Mouse (Mus musculus) forebrain, embryonic 12.5 days (tissue): ENCODE measurements at regions not wholly inside any gene's neighbourhood (a gene's known extent, or its start where the extent isn't known, plus 50 kb on each side); places are given as distances from the start of the nearest gene placed in this dataset.
A peak's percentile ranks its signal among the peaks of the same experiment; 100 is the strongest.

Source experiments
- ATAC-seq: fragments of 200-750 bp; cut with Nextera tagmentation; 2 replicates; pipeline ENCODE4 v1.8.0; 2017; ENCODE audit warnings: moderate TSS enrichment; ENCODE audit not compliant: low FRiP score
- H3K27ac ChIP-seq: fragments of 300-500 bp; sonication (generic); 2 replicates; pipeline ENCODE4 v1.5.1; 2016; ENCODE audit warnings: mild to moderate bottlenecking
- H3K27me3 ChIP-seq: fragments of 300-500 bp; sonication (generic); 2 replicates; pipeline ENCODE4 v1.6.1; 2016; ENCODE audit warnings: mild to moderate bottlenecking
- H3K36me3 ChIP-seq: fragments of 300-500 bp; sonication (generic); replicated peaks from 2 replicates; pipeline ENCODE4 v1.6.1; 2016; ENCODE audit warnings: mild to moderate bottlenecking
- H3K4me1 ChIP-seq: fragments of 300-500 bp; sonication (generic); 2 replicates; pipeline ENCODE4 v1.6.1; 2016
- H3K4me2 ChIP-seq: fragments of 300-500 bp; sonication (generic); 2 replicates; pipeline ENCODE4 v1.6.1; 2016; ENCODE audit warnings: mild to moderate bottlenecking, moderate library complexity
- H3K4me3 ChIP-seq: fragments of 300-500 bp; sonication (generic); replicated peaks from 2 replicates; pipeline ENCODE4 v1.5.1; 2016; ENCODE audit warnings: mild to moderate bottlenecking
- H3K9ac ChIP-seq: fragments of 300-500 bp; sonication (generic); 2 replicates; pipeline ENCODE4 v1.6.1; 2016; ENCODE audit warnings: mild to moderate bottlenecking
- H3K9me3 ChIP-seq: fragments of 300-500 bp; sonication (generic); 2 replicates; pipeline ENCODE4 v1.6.1; 2016
- WGBS: fragments of 180-500 bp; shearing (Covaris S2); methylation state at CpG from one replicate; pipeline ENCODE4 v1.1.7; 2016; 5-methylcytosine and 5-hydroxymethylcytosine counted together

DNA sequence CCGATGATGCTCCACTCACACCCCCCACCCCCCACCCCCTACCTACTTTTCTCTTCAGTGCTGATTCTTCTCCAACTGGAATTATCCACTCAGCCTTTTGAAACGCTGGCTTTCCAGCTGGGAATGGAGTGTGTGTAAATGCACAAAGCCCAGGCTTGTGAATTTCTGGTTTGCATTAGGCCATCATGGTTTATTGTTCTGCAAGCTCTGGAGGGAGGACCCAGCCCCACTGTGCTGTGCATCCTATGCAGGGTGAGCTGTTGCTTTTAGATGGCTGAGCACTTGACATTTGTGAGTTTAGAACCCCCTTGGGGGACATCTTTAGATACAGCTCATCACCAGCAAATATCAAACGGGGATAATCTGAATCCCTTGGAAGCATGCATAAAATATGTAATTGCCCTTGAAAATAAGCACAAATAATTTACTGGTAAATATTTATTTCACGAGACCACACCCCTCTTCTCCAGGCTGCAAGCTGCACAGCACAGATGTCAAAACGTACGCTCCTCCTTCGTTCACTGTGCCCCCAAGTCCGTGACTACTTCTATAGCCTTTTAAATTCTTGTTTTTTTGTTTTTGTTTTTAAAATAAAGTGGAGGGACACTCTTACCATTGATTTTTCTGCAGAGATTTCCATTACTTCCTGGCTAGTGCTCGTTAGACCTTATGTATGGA lies 148.2 kb downstream of the Qpct start:
- Histone ChIP-seq H3K27me3 (no peaks in the 10 kb centered on the region), H3K36me3 (no peaks in the 10 kb centered on the region), H3K9me3 (0 out of 2 replicates have a peak, but pooled peaks cover 3% of the 10 kb centered on the region), H3K27ac (no peak overlapping the region), H3K4me2 (no peak overlapping the region), H3K9ac (no peak overlapping the region), H3K4me3 (no peak overlapping the region), H3K4me1 (peaks cover 4% of the 10 kb centered on the region; the same call in 1 of the 2 replicates)
- peak; percentile 57; the same call in 1 of the 2 replicates for ATAC-seq
- 51% methylated on average over 9 of the region's 9 CpGs for WGBS

GRCm38 (mm10) chr17:79191871-79192373 lies 140.2 kb downstream of the Qpct start:
- no peaks in the 10 kb centered on the region for H3K36me3 ChIP-seq
- ATAC-seq: no peak
- H3K4me1 ChIP-seq: no peaks in the 10 kb centered on the region
- no peaks in the 10 kb centered on the region for H3K9me3 ChIP-seq
- 77% methylated on average over 5 of the region's 5 CpGs for WGBS
- no peak overlapping the region for H3K27ac ChIP-seq
- H3K9ac ChIP-seq: no peak overlapping the region
- H3K27me3 ChIP-seq: no peaks in the 10 kb centered on the region
- H3K4me2 ChIP-seq: no peak overlapping the region
- H3K4me3 ChIP-seq: no peak overlapping the region

DNA sequence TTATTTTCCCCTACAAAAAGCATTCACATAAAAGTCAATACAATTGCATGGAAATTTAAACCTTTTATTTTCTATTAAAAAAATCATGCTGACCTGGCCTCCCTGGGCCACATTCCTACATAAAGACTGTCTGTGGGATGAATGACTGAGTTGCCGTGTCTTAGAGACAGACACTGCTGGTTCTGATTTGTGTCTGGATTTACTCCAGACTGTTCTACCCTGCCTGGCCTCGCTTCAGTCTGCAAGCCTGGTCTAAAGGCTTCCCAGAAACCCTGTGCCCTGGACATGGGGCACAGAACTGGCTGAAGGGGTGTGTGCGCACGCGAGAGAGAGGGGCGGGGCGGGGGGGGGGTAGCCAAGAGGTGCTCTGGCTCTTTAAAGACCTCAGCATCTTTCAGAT lies 136.6 kb downstream of the Qpct start:
- Histone ChIP-seq H3K4me3 (no peak overlapping the region), H3K9me3 (no peaks in the 10 kb centered on the region), H3K9ac (no peak overlapping the region), H3K36me3 (no peaks in the 10 kb centered on the region), H3K4me2 (no peak overlapping the region), H3K4me1 (no peaks in the 10 kb centered on the region), H3K27ac (no peak overlapping the region), H3K27me3 (no peaks in the 10 kb centered on the region)
- WGBS: 79% methylated on average over 7 of the region's 7 CpGs
- no peak for ATAC-seq

GRCm38 (mm10) chr17:79180277-79181130 lies 128.8 kb downstream of the Qpct start:
- Histone ChIP-seq H3K36me3 (no peaks in the 10 kb centered on the region), H3K4me1 (no peaks in the 10 kb centered on the region), H3K27me3 (no peaks in the 10 kb centered on the region), H3K9ac (no peak overlapping the region), H3K4me3 (no peak overlapping the region), H3K27ac (no peak overlapping the region), H3K4me2 (no peak overlapping the region), H3K9me3 (no peaks in the 10 kb centered on the region)
- ATAC-seq: peak; percentile 58; the same call in 1 of the 2 replicates
- 59% methylated on average over 3 of the region's 3 CpGs for WGBS

DNA sequence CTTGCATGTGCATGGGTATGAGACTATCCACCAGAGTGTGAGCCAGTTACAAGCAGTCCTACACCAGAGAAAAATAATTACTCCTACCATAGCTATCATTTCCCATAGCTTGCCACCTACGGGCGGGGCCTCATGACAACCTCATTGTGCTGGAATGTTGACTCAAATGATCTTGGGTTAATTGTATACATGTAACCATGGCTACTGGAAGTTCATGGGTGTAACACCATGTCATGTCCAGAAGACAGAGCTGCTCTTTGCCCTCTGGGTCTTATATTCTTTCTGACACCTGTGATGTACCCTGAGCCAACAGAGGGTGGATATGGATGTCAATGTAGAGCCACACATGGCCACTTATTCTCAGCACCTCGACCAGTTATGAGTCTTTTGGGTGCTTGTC lies 125.6 kb downstream of the Qpct start:
- Histone ChIP-seq H3K4me1 (no peaks in the 10 kb centered on the region), H3K9ac (no peak overlapping the region), H3K36me3 (no peaks in the 10 kb centered on the region), H3K27ac (no peak overlapping the region), H3K4me3 (no peak overlapping the region), H3K9me3 (no peaks in the 10 kb centered on the region), H3K4me2 (no peak overlapping the region), H3K27me3 (no peaks in the 10 kb centered on the region)
- WGBS: 83% methylated on average over 3 of the region's 3 CpGs
- no peak for ATAC-seq

GRCm38 (mm10) chr17:79176356-79176755 lies 124.7 kb downstream of the Qpct start:
- no peak for ATAC-seq
- Histone ChIP-seq H3K27ac (no peak overlapping the region), H3K4me1 (no peaks in the 10 kb centered on the region), H3K27me3 (no peaks in the 10 kb centered on the region), H3K4me3 (no peak overlapping the region), H3K4me2 (no peak overlapping the region), H3K9ac (no peak overlapping the region), H3K9me3 (no peaks in the 10 kb centered on the region), H3K36me3 (no peaks in the 10 kb centered on the region)
- WGBS: 87% methylated on average over 7 of the region's 7 CpGs

DNA sequence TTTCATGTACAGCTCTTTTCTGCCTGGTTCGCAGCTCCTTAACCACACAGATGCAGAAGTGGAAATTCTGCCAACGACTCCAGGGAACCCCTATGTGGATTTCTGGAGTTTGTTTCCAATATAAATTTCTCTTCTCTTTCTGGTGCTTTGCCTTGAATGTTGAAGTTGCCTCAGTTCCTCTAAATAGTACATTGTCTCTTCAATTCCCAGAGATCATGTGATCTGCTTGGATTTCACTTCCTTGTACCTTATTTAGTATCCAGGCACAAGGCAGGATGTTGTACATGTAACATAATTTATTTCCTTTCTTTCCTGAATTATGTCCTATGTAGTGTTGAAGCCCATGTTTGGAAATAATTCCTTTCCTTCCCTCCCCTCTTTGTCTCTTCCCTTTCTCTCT lies 123.7 kb downstream of the Qpct start:
- ATAC-seq: no peak
- 81% methylated on average over 2 of the region's 2 CpGs for WGBS

DNA sequence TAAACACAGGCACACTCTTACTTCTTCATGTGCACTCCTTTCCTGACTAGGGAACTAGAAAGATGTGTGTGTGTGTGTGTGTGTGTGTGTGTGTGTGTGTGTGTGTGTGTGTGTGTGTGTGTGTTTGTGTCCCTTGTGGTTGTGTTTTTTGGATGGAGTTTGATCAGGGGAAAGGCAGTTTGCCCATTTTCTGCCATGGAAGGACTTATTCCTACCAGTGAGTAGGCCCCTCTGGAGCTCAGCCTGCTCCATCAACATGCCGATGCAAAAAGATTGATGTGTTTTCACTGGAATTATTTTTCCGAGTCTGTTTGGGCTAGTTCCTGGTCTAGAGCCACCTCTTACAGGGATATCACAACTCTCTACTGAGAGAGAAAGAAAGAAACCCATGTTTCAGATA lies 120.6 kb downstream of the Qpct start:
- Histone ChIP-seq H3K36me3 (no peaks in the 10 kb centered on the region), H3K9me3 (no peaks in the 10 kb centered on the region), H3K27me3 (no peaks in the 10 kb centered on the region), H3K4me1 (no peaks in the 10 kb centered on the region), H3K4me2 (no peak overlapping the region), H3K4me3 (no peak overlapping the region), H3K9ac (no peak overlapping the region), H3K27ac (no peak overlapping the region)
- no peak for ATAC-seq
- WGBS: 83% methylated on average over 2 of the region's 2 CpGs

More for the DNA sequence above, 123.7 kb downstream of the Qpct start:
- Histone ChIP-seq H3K4me1 (no peaks in the 10 kb centered on the region), H3K27ac (no peak overlapping the region), H3K36me3 (no peaks in the 10 kb centered on the region), H3K4me2 (no peak overlapping the region), H3K4me3 (no peak overlapping the region), H3K9me3 (no peaks in the 10 kb centered on the region), H3K27me3 (no peaks in the 10 kb centered on the region), H3K9ac (no peak overlapping the region)

- 89% methylated on average over 4 of the region's 4 CpGs for WGBS
- Histone ChIP-seq H3K4me3 (no peak overlapping the region), H3K4me1 (no peaks in the 10 kb centered on the region), H3K4me2 (no peak overlapping the region), H3K36me3 (no peaks in the 10 kb centered on the region), H3K27ac (no peak overlapping the region), H3K9ac (no peak overlapping the region), H3K27me3 (no peaks in the 10 kb centered on the region), H3K9me3 (no peaks in the 10 kb centered on the region)
- no peak for ATAC-seq
Measured at GRCm38 (mm10) chr17:79170690-79171089, 119.0 kb downstream of the Qpct start.

DNA sequence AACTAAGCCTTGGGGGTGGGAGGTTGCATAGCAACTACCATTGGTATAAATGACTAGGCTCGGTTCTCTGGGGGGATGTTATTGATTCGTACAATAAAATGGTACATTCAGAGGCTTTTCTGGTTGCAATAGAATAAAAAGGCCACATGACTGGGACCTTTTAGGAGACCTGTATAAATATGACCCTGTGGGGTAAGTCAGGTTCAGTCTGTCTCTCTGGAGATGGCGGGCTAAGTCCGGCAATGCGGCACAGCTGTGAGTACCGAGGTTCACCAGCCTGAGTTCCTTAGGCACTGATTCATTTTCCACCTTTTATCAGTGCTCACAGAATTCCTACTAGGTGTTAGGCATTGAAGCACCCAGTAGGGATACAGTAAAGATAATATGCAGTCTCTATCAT lies 115.5 kb downstream of the Qpct start:
- no peaks in the 10 kb centered on the region for H3K9me3 ChIP-seq
- ATAC-seq: no peak
- no peak overlapping the region for H3K27ac ChIP-seq
- H3K4me3 ChIP-seq: no peak overlapping the region
- 81% methylated on average over 6 of the region's 6 CpGs for WGBS
- no peak overlapping the region for H3K9ac ChIP-seq
- H3K27me3 ChIP-seq: no peaks in the 10 kb centered on the region
- H3K4me1 ChIP-seq: no peaks in the 10 kb centered on the region
- H3K4me2 ChIP-seq: no peak overlapping the region
- no peaks in the 10 kb centered on the region for H3K36me3 ChIP-seq

GRCm38 (mm10) chr17:79164874-79165553 lies 113.3 kb downstream of the Qpct start:
- Histone ChIP-seq H3K36me3 (no peaks in the 10 kb centered on the region), H3K4me1 (no peaks in the 10 kb centered on the region), H3K4me3 (no peak overlapping the region), H3K4me2 (no peak overlapping the region), H3K9ac (no peak overlapping the region), H3K9me3 (no peaks in the 10 kb centered on the region), H3K27ac (no peak overlapping the region), H3K27me3 (no peaks in the 10 kb centered on the region)
- no peak for ATAC-seq
- WGBS: 82% methylated on average over 5 of the region's 5 CpGs

GRCm38 (mm10) chr17:79163983-79164382 lies 112.3 kb downstream of the Qpct start:
- H3K9ac ChIP-seq: no peak overlapping the region
- H3K27ac ChIP-seq: no peak overlapping the region
- H3K4me2 ChIP-seq: no peak overlapping the region
- no peaks in the 10 kb centered on the region for H3K4me1 ChIP-seq
- H3K4me3 ChIP-seq: no peak overlapping the region
- no peaks in the 10 kb centered on the region for H3K36me3 ChIP-seq
- 78% methylated on average over 6 of the region's 6 CpGs for WGBS
- no peak for ATAC-seq
- no peaks in the 10 kb centered on the region for H3K9me3 ChIP-seq
- no peaks in the 10 kb centered on the region for H3K27me3 ChIP-seq
